Mouse (Mus musculus) intestine, embryonic 14.5 days (tissue): ENCODE data around the gene Setd2. TPM values are rescaled to one million over a fixed set of nuclear protein-coding genes. Genes with fewer than 3 reads are reported as not detected.

Experiments
- ATAC-seq: fragments of 200-750 bp; cut with Nextera tagmentation; replicated peaks from 2 replicates; pipeline ENCODE4 v1.8.0; 2017; ENCODE audit warnings: low read depth, moderate number of reproducible peaks, moderate TSS enrichment, moderate library complexity; ENCODE audit not compliant: low FRiP score, low TSS enrichment
- DNase-seq: peaks from one replicate; pipeline ENCODE4 v3.0.0-alpha.2; 2018; ENCODE audit warnings: low spot score
- H3K27ac ChIP-seq: fragments of 300-500 bp; sonication (generic); 2 replicates; pipeline ENCODE4 v1.5.1; 2014; ENCODE audit warnings: low read depth, mild to moderate bottlenecking, control low read depth
- H3K27me3 ChIP-seq: fragments of 300-500 bp; sonication (generic); replicated peaks from 2 replicates; pipeline ENCODE4 v1.6.1; 2014; ENCODE audit warnings: low read length, control low read depth; ENCODE audit not compliant: control insufficient read depth, insufficient read depth
- H3K36me3 ChIP-seq: fragments of 300-500 bp; sonication (generic); 2 replicates; pipeline ENCODE4 v1.6.1; 2014; ENCODE audit warnings: low read length, control low read depth; ENCODE audit not compliant: control insufficient read depth, insufficient read depth
- H3K4me1 ChIP-seq: fragments of 300-500 bp; sonication (generic); replicated peaks from 2 replicates; pipeline ENCODE4 v1.6.1; 2014; ENCODE audit warnings: low read length, control low read depth, mixed read lengths; ENCODE audit not compliant: control insufficient read depth, insufficient read depth
- H3K4me2 ChIP-seq: fragments of 300-500 bp; sonication (generic); 2 replicates; pipeline ENCODE4 v1.6.1; 2014; ENCODE audit warnings: low read length
- H3K4me3 ChIP-seq: fragments of 300-500 bp; sonication (generic); 2 replicates; pipeline ENCODE4 v1.5.1; 2014; ENCODE audit warnings: low read depth, low read length, control low read depth, mixed read lengths
- H3K9ac ChIP-seq: fragments of 300-500 bp; sonication (generic); 2 replicates; pipeline ENCODE4 v1.6.1; 2014; ENCODE audit warnings: mild to moderate bottlenecking, low read length
- H3K9me3 ChIP-seq: fragments of 300-500 bp; sonication (generic); 2 replicates; pipeline ENCODE4 v1.6.1; 2016; ENCODE audit warnings: low read length, control low read depth; ENCODE audit not compliant: control insufficient read depth
- WGBS: fragments of 180-500 bp; shearing (Covaris S2); extraction: QIAGEN DNeasy Blood & Tissue Kit; methylation state at CpG from one replicate; pipeline ENCODE4 v1.1.7; 2014; 5-methylcytosine and 5-hydroxymethylcytosine counted together
- polyA plus RNA-seq: library from polyadenylated mRNA; unstranded; fragments of >200 nt; fragmentation: Nextera tagmentation; extraction: Ambion mirVana; gene quantifications from 2 replicates; pipeline ENCODE4 v1.2.1, GENCODE M21; 2014

The Setd2 gene
- polyA plus RNA-seq, 1 experiment from 2014 or later = 49.7 TPM

GRCm38 (mm10) chr9:110642812-110643524 is 110.6 kb downstream of the Setd2 start:
- H3K4me3 ChIP-seq = no peak overlapping the region
- WGBS = 38% methylated on average over 5 of the region's 5 CpGs
- no peak overlapping the region for H3K27ac ChIP-seq
- H3K9ac ChIP-seq = no peak overlapping the region
- H3K4me1 ChIP-seq = no peaks in the 10 kb centered on the region
- H3K36me3 ChIP-seq = 0 out of 2 replicates have a peak, but pooled peaks cover 4% of the 10 kb centered on the region
- no peaks in the 10 kb centered on the region for H3K27me3 ChIP-seq
- DNase-seq = no peak
- no peaks in the 10 kb centered on the region for H3K9me3 ChIP-seq
- H3K4me2 ChIP-seq = no peak overlapping the region
- no peak for ATAC-seq

- 53% methylated on average over 7 of the region's 9 CpGs for WGBS
- DNase-seq = no peak
- Histone ChIP-seq H3K27ac (no peak overlapping the region), H3K9ac (no peak overlapping the region), H3K4me2 (no peak overlapping the region), H3K27me3 (no peaks in the 10 kb centered on the region), H3K4me1 (no peaks in the 10 kb centered on the region), H3K36me3 (no peaks in the 10 kb centered on the region), H3K9me3 (no peaks in the 10 kb centered on the region), H3K4me3 (no peak overlapping the region)
- ATAC-seq = no peak
Observed at GRCm38 (mm10) chr9:110643787-110644186, 111.4 kb downstream of the Setd2 start.

GRCm38 (mm10) chr9:110644295-110644694 is 111.9 kb downstream of the Setd2 start:
- no peak for DNase-seq
- no peak overlapping the region for H3K27ac ChIP-seq

GRCm38 (mm10) chr9:110645219-110645618 is 112.8 kb downstream of the Setd2 start:
- no peak for DNase-seq
- no peaks in the 10 kb centered on the region for H3K27me3 ChIP-seq

More at GRCm38 (mm10) chr9:110644295-110644694, 111.9 kb downstream of the Setd2 start:
- H3K27me3 ChIP-seq = no peaks in the 10 kb centered on the region
- no peak overlapping the region for H3K9ac ChIP-seq
- no peaks in the 10 kb centered on the region for H3K4me1 ChIP-seq
- H3K9me3 ChIP-seq = no peaks in the 10 kb centered on the region
- ATAC-seq = no peak
- no peaks in the 10 kb centered on the region for H3K36me3 ChIP-seq
- 84% methylated on average over 10 of the region's 10 CpGs for WGBS
- no peak overlapping the region for H3K4me2 ChIP-seq
- H3K4me3 ChIP-seq = no peak overlapping the region

GRCm38 (mm10) chr9:110649775-110650174 is 117.4 kb downstream of the Setd2 start:
- no peak overlapping the region for H3K9ac ChIP-seq
- no peak overlapping the region for H3K4me3 ChIP-seq
- H3K36me3 ChIP-seq = no peaks in the 10 kb centered on the region
- no peak overlapping the region for H3K4me2 ChIP-seq
- peaks cover 24% of the 10 kb centered on the region for H3K27me3 ChIP-seq
- ATAC-seq (no peak), DNase-seq (no peak)
- peaks cover 7% of the 10 kb centered on the region for H3K4me1 ChIP-seq
- H3K27ac ChIP-seq = no peak overlapping the region
- no peaks in the 10 kb centered on the region for H3K9me3 ChIP-seq

More at GRCm38 (mm10) chr9:110645219-110645618, 112.8 kb downstream of the Setd2 start:
- Histone ChIP-seq H3K36me3 (no peaks in the 10 kb centered on the region), H3K9me3 (no peaks in the 10 kb centered on the region), H3K4me3 (no peak overlapping the region), H3K9ac (no peak overlapping the region), H3K4me2 (no peak overlapping the region), H3K27ac (no peak overlapping the region), H3K4me1 (no peaks in the 10 kb centered on the region)
- ATAC-seq = no peak
- WGBS = 75% methylated on average over 9 of the region's 9 CpGs

- no peaks in the 10 kb centered on the region for H3K9me3 ChIP-seq
- H3K9ac ChIP-seq = no peak overlapping the region
- peaks cover 12% of the 10 kb centered on the region for H3K4me1 ChIP-seq
- no peak overlapping the region for H3K27ac ChIP-seq
- H3K27me3 ChIP-seq = peaks cover 24% of the 10 kb centered on the region
- H3K4me3 ChIP-seq = peak overlapping the region; percentile 54
- H3K36me3 ChIP-seq = no peaks in the 10 kb centered on the region
- DNase-seq (no peak), ATAC-seq (no peak)
- H3K4me2 ChIP-seq = peak overlapping the region; percentile 91
- whole genome bisulfite sequencing = 24% methylated on average over 13 of the region's 13 CpGs
Observed at GRCm38 (mm10) chr9:110651931-110652722, 119.7 kb downstream of the Setd2 start.

GRCm38 (mm10) chr9:110652963-110653654 is 120.7 kb downstream of the Setd2 start:
- 19% methylated on average over 14 of the region's 14 CpGs for WGBS
- no peak for ATAC-seq
- 0 out of 2 replicates have a peak overlapping the region, but pooled peaks have one; percentile 24 for H3K27ac ChIP-seq

GRCm38 (mm10) chr9:110653655-110654461 is 121.5 kb downstream of the Setd2 start, which contains the start of gene Nbeal2:
Nbeal2 (minus strand) TSS chr9:110654161.
- peaks cover 17% of the 10 kb centered on the region for H3K4me1 ChIP-seq
- H3K9ac ChIP-seq = peak within 1 kb of the TSS; percentile 53
- WGBS = under 1% methylated on average over 75 of the region's 75 CpGs
- 0 out of 2 replicates have a peak within 1 kb of the TSS, but pooled peaks have one; percentile 24 for H3K27ac ChIP-seq
- peak within 1 kb of the TSS; percentile 54 for H3K4me3 ChIP-seq
- H3K9me3 ChIP-seq = no peaks in the 10 kb centered on the region
- H3K27me3 ChIP-seq = peaks cover 24% of the 10 kb centered on the region
- H3K4me2 ChIP-seq = peak within 1 kb of the TSS; percentile 91
- no peaks in the 10 kb centered on the region for H3K36me3 ChIP-seq
- ATAC-seq (peak; percentile 83), DNase-seq (peak; percentile 88)

More at GRCm38 (mm10) chr9:110652963-110653654, 120.7 kb downstream of the Setd2 start:
- Histone ChIP-seq H3K27me3 (peaks cover 24% of the 10 kb centered on the region), H3K9ac (peak overlapping the region; percentile 53), H3K36me3 (no peaks in the 10 kb centered on the region), H3K4me2 (peak overlapping the region; percentile 91), H3K9me3 (no peaks in the 10 kb centered on the region), H3K4me3 (peak overlapping the region; percentile 54), H3K4me1 (peaks cover 17% of the 10 kb centered on the region)
- peak; percentile 63 for DNase-seq
